Mouse (Mus musculus): ENCODE measurements at regions not wholly inside any gene's neighbourhood (a gene's known extent, or its start where the extent isn't known, plus 50 kb on each side); places are given as distances from the start of the nearest gene placed in this dataset.
A peak's percentile ranks its signal among the peaks of the same experiment; 100 is the strongest.

GRCm38 (mm10) chr4:40537859-40538258, 65.9 kb downstream of the Tmem215 start:
- no peak for DNase-seq (ENCODE audit: low read depth)

- DNase-seq (ENCODE audit: low read depth), result no peak
Measured at GRCm38 (mm10) chr4:40543085-40544048, 71.4 kb downstream of the Tmem215 start.

- DNase-seq (ENCODE audit: low read depth), result peak; percentile 76
Measured at GRCm38 (mm10) chr4:40544056-40544455, 72.1 kb downstream of the Tmem215 start.

- DNase-seq (ENCODE audit: low read depth), result no peak
Measured at GRCm38 (mm10) chr4:40544806-40545205, 72.8 kb downstream of the Tmem215 start.

GRCm38 (mm10) chr4:40545700-40546099, 73.7 kb downstream of the Tmem215 start:
- DNase-seq (ENCODE audit: low read depth), result no peak

- DNase-seq (ENCODE audit: low read depth), result no peak
Measured at GRCm38 (mm10) chr4:40559824-40560223, 87.8 kb downstream of the Tmem215 start.

- no peak for DNase-seq (ENCODE audit: low read depth)
Measured at GRCm38 (mm10) chr4:40573300-40573699, 101.3 kb downstream of the Tmem215 start.

- no peak for DNase-seq (ENCODE audit: low read depth)
Measured at GRCm38 (mm10) chr4:40575951-40576350, 104.0 kb downstream of the Tmem215 start.

GRCm38 (mm10) chr4:40584436-40584835, 112.5 kb downstream of the Tmem215 start:
- DNase-seq (ENCODE audit: low read depth), result no peak

GRCm38 (mm10) chr4:40584940-40585571, 113.1 kb downstream of the Tmem215 start:
- DNase-seq (ENCODE audit: low read depth), result peak; percentile 60

GRCm38 (mm10) chr4:40586045-40586444, 114.1 kb downstream of the Tmem215 start:
- DNase-seq (ENCODE audit: low read depth), result no peak

- DNase-seq (ENCODE audit: low read depth), result no peak
Measured at GRCm38 (mm10) chr4:40587254-40587653, 115.3 kb downstream of the Tmem215 start.

- DNase-seq (ENCODE audit: low read depth), result no peak
Measured at GRCm38 (mm10) chr4:40593806-40594205, 109.2 kb downstream of the Aptx start.

GRCm38 (mm10) chr4:40625024-40625423, 78.0 kb downstream of the Aptx start:
- no peak for DNase-seq (ENCODE audit: low read depth)

- DNase-seq (ENCODE audit: low read depth), result peak; percentile 9
Measured at GRCm38 (mm10) chr4:40625911-40626310, 77.1 kb downstream of the Aptx start.

All from NIH3T3 (cell line).